Mouse (Mus musculus): ENCODE data around the gene Zfp410. TPM values are rescaled to one million over a fixed set of nuclear protein-coding genes. Genes with fewer than 3 reads are reported as not detected.
A peak's percentile ranks its signal among the peaks of the same experiment; 100 is the strongest.

Gene Zfp410
- polyA plus RNA-seq, 1 experiment from 2014 or later: 64.3 TPM

DNA sequence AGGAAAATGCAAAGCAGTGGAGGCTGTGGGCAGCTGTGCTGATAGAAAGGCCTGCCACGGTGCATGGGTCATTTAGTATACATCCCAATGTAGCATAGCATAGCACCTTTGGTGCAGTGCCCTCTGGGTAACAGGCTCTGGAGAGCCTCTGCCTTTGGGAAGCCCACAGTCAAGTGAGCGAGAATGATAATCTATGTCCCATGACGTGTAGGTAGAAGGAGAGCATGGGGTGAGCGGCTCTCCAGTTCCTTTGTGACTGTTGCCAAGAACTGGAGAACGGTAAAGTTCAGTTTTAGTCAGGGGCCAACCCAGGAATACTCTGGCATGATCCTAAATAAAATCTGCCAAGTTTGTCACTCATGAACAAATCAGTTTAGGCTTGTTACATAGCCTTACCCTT, 55.0 kb downstream of the Zfp410 start:
- no peak overlapping the region for H3K4me2 ChIP-seq (ENCODE audit: low read length)
- H3K9ac ChIP-seq (ENCODE audit: low read depth, low read length): no peak overlapping the region
- ATAC-seq: no peak
- H3K4me1 ChIP-seq (ENCODE audit: control insufficient read depth, insufficient read depth, low read depth, low read length): no peaks in the 10 kb centered on the region
- H3K27me3 ChIP-seq (replicated peaks; ENCODE audit: control insufficient read depth, insufficient read depth, low read length): no peaks in the 10 kb centered on the region
- H3K36me3 ChIP-seq (ENCODE audit: control insufficient read depth, insufficient read depth, low read length): peaks cover 52% of the 10 kb centered on the region
- H3K4me3 ChIP-seq (ENCODE audit: low read length): no peak overlapping the region
- no peak overlapping the region for H3K27ac ChIP-seq (ENCODE audit: low read depth, low read length)
- 94% methylated on average over 5 of the region's 5 CpGs for WGBS
- no peaks in the 10 kb centered on the region for H3K9me3 ChIP-seq (ENCODE audit: control insufficient read depth, low read length)

DNA sequence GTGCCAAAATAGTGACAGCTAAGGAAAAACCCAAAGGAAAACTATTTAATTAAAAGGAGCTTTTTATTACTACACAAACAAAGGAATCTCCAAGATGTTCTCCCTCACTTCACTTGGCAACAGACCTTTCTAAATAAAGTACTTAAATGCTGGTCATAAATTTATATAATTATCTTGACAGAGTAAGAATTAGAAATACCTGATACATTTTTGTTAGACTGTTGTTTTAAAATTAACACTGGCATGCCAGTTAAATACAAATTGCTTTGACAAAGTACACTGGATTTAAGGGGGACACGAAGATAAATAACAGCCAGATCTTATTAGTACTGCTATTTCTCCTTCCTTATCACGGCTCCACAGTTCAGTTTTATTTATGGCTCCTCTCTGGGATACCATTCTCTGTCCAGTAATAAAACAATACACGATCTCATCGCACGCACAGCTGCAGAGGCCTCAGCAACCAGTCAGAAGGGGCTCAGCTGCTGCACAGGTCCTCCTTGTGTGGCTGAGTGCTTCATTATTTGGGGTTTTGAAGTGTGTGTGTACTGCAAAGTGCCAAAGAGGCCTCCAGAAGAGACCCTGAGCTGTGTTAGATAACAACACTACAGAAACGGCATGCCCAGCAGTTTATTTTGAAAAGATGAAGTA, 57.3 kb downstream of the Zfp410 start:
- Histone ChIP-seq H3K27me3 (replicated peaks; ENCODE audit: control insufficient read depth, insufficient read depth, low read length) (no peaks in the 10 kb centered on the region), H3K4me2 (ENCODE audit: low read length) (no peak overlapping the region), H3K27ac (ENCODE audit: low read depth, low read length) (no peak overlapping the region), H3K9ac (ENCODE audit: low read depth, low read length) (no peak overlapping the region), H3K9me3 (ENCODE audit: control insufficient read depth, low read length) (no peaks in the 10 kb centered on the region), H3K4me3 (ENCODE audit: low read length) (no peak overlapping the region), H3K36me3 (ENCODE audit: control insufficient read depth, insufficient read depth, low read length) (peaks cover 40% of the 10 kb centered on the region), H3K4me1 (ENCODE audit: control insufficient read depth, insufficient read depth, low read depth, low read length) (no peaks in the 10 kb centered on the region)
- no peak for ATAC-seq
- WGBS: 78% methylated on average over 6 of the region's 6 CpGs

DNA sequence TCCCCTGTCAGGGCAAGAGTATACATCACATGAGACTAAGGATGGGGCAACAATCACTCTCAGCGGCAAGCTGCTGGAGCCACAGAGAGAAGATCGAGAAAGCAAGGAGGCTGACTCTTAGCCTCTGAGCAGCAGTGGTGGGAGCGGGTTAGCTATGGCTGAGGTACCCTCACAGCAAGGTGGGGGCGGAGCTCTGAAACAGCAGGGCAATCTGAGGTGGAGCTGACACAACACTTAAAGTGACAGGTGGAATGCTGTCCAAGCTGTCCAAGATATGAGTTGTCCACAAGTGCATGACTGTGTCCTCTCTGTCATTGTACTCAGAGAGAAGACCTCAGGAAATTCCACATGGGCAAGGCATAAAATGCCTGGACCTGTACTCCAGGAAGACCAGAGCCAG, 65.7 kb downstream of the Zfp410 start:
- H3K27ac ChIP-seq (ENCODE audit: low read depth, low read length): no peak overlapping the region
- no peaks in the 10 kb centered on the region for H3K27me3 ChIP-seq (replicated peaks; ENCODE audit: control insufficient read depth, insufficient read depth, low read length)
- WGBS: 86% methylated on average over 4 of the region's 4 CpGs
- H3K9me3 ChIP-seq (ENCODE audit: control insufficient read depth, low read length): no peaks in the 10 kb centered on the region
- no peak for ATAC-seq
- H3K9ac ChIP-seq (ENCODE audit: low read depth, low read length): no peak overlapping the region
- no peaks in the 10 kb centered on the region for H3K4me1 ChIP-seq (ENCODE audit: control insufficient read depth, insufficient read depth, low read depth, low read length)
- no peak overlapping the region for H3K4me3 ChIP-seq (ENCODE audit: low read length)
- no peak overlapping the region for H3K4me2 ChIP-seq (ENCODE audit: low read length)
- H3K36me3 ChIP-seq (ENCODE audit: control insufficient read depth, insufficient read depth, low read length): peaks cover 2% of the 10 kb centered on the region; the same call in 1 of the 2 replicates

DNA sequence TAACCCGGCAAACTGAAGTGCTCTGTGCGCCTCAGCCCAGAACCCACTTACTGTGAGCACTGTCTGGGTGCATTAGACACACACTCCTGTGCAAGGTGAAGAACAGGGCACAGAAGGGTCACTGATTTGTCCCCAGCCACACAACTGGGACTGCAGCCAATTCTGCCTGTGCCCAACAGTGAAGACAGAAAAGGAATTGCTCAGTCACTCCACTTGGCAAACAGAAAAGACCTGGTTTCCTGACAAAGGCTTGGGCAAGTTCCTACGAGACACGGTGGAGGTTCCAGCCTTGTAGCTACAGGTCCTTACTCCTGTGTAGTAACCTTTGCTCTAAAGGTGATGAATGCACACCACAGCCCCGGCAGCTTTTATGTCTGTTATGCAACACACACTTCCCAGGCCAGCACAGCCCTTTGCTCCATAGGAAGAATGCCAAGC, 68.0 kb downstream of the Zfp410 start:
- no peak overlapping the region for H3K27ac ChIP-seq (ENCODE audit: low read depth, low read length)
- H3K36me3 ChIP-seq (ENCODE audit: control insufficient read depth, insufficient read depth, low read length): no peaks in the 10 kb centered on the region; the same call in none of the 2 replicates
- 57% methylated on average over 5 of the region's 5 CpGs for WGBS
- no peak overlapping the region for H3K4me2 ChIP-seq (ENCODE audit: low read length)
- H3K4me1 ChIP-seq (ENCODE audit: control insufficient read depth, insufficient read depth, low read depth, low read length): no peaks in the 10 kb centered on the region
- no peak overlapping the region for H3K4me3 ChIP-seq (ENCODE audit: low read length)
- H3K27me3 ChIP-seq (replicated peaks; ENCODE audit: control insufficient read depth, insufficient read depth, low read length): no peaks in the 10 kb centered on the region
- H3K9me3 ChIP-seq (ENCODE audit: control insufficient read depth, low read length): no peaks in the 10 kb centered on the region
- ATAC-seq: 0 out of 2 replicates have a peak, but pooled peaks have one; percentile 40
- H3K9ac ChIP-seq (ENCODE audit: low read depth, low read length): no peak overlapping the region

DNA sequence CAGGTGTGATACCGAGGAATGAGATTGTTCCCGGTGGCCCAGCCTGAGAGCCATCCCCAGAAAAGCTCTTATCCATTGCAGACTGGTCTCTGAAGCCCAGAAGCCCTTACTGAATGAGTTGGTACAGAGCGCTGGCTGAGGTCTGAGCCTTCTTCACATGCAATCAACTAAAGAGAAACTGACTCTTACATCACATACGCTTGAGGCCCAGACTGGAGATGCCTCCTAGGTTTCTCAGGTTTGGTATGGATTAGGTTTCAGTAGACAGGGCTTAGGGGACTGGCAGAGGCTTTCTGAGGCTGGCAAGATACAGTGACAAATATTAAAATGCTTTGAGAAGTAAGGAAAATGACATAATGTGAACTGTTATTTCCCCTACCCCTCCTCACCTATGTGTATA, 68.8 kb downstream of the Zfp410 start:
- Histone ChIP-seq H3K27me3 (replicated peaks; ENCODE audit: control insufficient read depth, insufficient read depth, low read length) (no peaks in the 10 kb centered on the region), H3K4me3 (ENCODE audit: low read length) (no peak overlapping the region), H3K4me2 (ENCODE audit: low read length) (no peak overlapping the region), H3K27ac (ENCODE audit: low read depth, low read length) (no peak overlapping the region), H3K9me3 (ENCODE audit: control insufficient read depth, low read length) (no peaks in the 10 kb centered on the region), H3K4me1 (ENCODE audit: control insufficient read depth, insufficient read depth, low read depth, low read length) (no peaks in the 10 kb centered on the region), H3K36me3 (ENCODE audit: control insufficient read depth, insufficient read depth, low read length) (no peaks in the 10 kb centered on the region; the same call in none of the 2 replicates), H3K9ac (ENCODE audit: low read depth, low read length) (no peak overlapping the region)
- no peak for ATAC-seq
- WGBS: 98% methylated on average over 4 of the region's 4 CpGs

DNA sequence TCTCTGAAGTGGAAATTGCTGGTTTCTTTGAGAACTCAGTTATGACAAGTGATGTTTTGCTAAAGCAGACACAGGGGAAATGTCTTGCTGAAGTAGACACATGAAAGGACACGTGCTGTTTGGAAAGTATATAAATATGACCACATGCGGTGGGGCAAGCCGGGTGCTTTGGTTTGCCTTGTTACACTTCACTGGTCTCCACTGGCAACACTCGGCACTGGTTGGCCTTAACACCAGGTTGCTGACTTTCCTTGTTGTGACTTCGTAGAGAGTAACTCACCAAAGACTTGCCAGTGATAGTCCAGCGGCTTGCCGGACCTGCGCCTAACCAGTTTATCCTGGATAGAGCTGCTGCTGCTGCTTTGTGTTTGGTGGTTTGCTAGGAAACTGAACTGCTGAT, 71.4 kb downstream of the Zfp410 start:
- H3K4me3 ChIP-seq (ENCODE audit: low read length): no peak overlapping the region
- 76% methylated on average over 8 of the region's 8 CpGs for WGBS
- H3K27me3 ChIP-seq (replicated peaks; ENCODE audit: control insufficient read depth, insufficient read depth, low read length): no peaks in the 10 kb centered on the region
- H3K36me3 ChIP-seq (ENCODE audit: control insufficient read depth, insufficient read depth, low read length): no peaks in the 10 kb centered on the region; the same call in none of the 2 replicates
- no peaks in the 10 kb centered on the region for H3K9me3 ChIP-seq (ENCODE audit: control insufficient read depth, low read length)
- H3K4me2 ChIP-seq (ENCODE audit: low read length): no peak overlapping the region
- no peaks in the 10 kb centered on the region for H3K4me1 ChIP-seq (ENCODE audit: control insufficient read depth, insufficient read depth, low read depth, low read length)
- H3K27ac ChIP-seq (ENCODE audit: low read depth, low read length): no peak overlapping the region
- H3K9ac ChIP-seq (ENCODE audit: low read depth, low read length): no peak overlapping the region
- ATAC-seq: no peak

DNA sequence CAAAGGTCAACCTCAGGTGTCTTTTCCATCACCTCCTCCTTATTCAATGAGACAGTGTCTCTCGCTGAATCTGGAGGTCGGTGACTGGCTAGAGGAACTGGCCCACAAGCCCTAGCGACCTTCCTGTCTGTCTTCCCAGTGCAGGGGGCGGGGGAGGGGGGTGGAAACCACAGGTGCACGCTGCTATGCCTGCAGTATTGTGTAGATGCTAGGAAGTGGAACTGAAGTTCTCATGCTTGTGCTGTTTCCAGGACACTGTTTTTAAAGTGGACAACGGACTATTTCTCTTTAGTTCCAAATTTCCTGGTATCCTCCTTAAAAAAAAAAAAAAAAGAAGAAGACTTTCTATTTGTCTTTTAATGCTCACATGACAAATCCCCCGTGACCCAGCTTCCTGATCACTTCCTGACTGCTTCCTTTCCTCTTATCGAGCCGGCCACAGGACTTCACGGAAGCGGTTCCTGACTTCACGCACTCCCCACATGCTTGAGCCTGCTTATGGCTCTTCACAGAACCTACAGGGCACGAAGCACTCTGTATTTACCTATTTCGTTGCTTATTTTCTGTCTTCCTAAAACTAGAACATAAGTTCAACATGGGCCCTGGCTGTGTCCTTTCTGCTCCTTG, 72.2 kb downstream of the Zfp410 start:
- Histone ChIP-seq H3K36me3 (ENCODE audit: control insufficient read depth, insufficient read depth, low read length) (no peaks in the 10 kb centered on the region; the same call in none of the 2 replicates), H3K4me1 (ENCODE audit: control insufficient read depth, insufficient read depth, low read depth, low read length) (no peaks in the 10 kb centered on the region), H3K9me3 (ENCODE audit: control insufficient read depth, low read length) (no peaks in the 10 kb centered on the region), H3K9ac (ENCODE audit: low read depth, low read length) (no peak overlapping the region), H3K27me3 (replicated peaks; ENCODE audit: control insufficient read depth, insufficient read depth, low read length) (no peaks in the 10 kb centered on the region), H3K27ac (ENCODE audit: low read depth, low read length) (no peak overlapping the region), H3K4me2 (ENCODE audit: low read length) (no peak overlapping the region), H3K4me3 (ENCODE audit: low read length) (no peak overlapping the region)
- WGBS: 78% methylated on average over 14 of the region's 14 CpGs
- no peak for ATAC-seq

DNA sequence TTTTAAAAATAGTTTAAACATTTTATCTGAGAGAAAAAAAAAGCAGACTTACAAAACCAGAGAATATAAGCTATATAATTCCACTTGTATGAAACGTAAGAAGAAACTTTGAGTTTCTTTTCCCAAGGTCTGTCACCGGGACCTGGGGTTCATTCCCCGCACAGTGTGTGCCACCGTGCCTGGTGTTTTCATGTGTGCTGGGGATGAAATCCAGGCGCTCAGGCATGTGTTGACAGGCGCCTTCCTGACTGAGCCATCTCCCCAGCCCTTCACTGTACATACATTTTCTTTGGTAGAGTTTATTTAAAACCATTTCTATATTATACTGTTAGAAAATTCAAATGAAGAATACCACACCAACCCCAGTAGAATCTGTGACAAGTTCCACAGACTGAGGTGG, 73.7 kb downstream of the Zfp410 start:
- H3K4me2 ChIP-seq (ENCODE audit: low read length): no peak overlapping the region
- 88% methylated on average over 6 of the region's 6 CpGs for WGBS
- H3K9ac ChIP-seq (ENCODE audit: low read depth, low read length): no peak overlapping the region
- no peak overlapping the region for H3K4me3 ChIP-seq (ENCODE audit: low read length)
- no peaks in the 10 kb centered on the region; the same call in 1 of the 2 replicates for H3K36me3 ChIP-seq (ENCODE audit: control insufficient read depth, insufficient read depth, low read length)
- ATAC-seq: no peak
- no peaks in the 10 kb centered on the region for H3K9me3 ChIP-seq (ENCODE audit: control insufficient read depth, low read length)
- no peaks in the 10 kb centered on the region for H3K4me1 ChIP-seq (ENCODE audit: control insufficient read depth, insufficient read depth, low read depth, low read length)
- no peak overlapping the region for H3K27ac ChIP-seq (ENCODE audit: low read depth, low read length)
- H3K27me3 ChIP-seq (replicated peaks; ENCODE audit: control insufficient read depth, insufficient read depth, low read length): no peaks in the 10 kb centered on the region

DNA sequence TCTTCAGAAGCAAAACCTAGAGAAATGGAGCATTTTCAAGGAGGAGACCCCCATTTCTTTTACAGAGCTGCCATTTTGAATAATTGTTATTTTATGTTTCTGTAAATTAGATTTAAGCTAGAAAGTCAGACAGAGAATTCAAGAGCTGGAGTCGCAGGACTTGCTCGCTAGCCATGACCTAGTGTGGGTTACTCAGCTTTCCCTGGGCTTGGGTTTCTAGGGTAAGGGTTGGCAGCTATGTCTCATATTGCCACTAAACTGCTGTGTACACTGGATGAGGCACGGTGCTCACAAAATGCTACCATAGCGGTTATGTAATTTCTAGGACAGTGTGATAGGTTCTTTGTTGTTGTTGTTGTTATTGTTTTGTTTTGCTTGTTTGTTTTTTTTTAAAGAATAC, 76.0 kb downstream of the Zfp410 start:
- H3K4me3 ChIP-seq (ENCODE audit: low read length): no peak overlapping the region
- 96% methylated on average over 4 of the region's 4 CpGs for WGBS
- no peaks in the 10 kb centered on the region for H3K4me1 ChIP-seq (ENCODE audit: control insufficient read depth, insufficient read depth, low read depth, low read length)
- no peak for ATAC-seq
- no peak overlapping the region for H3K9ac ChIP-seq (ENCODE audit: low read depth, low read length)
- H3K27me3 ChIP-seq (replicated peaks; ENCODE audit: control insufficient read depth, insufficient read depth, low read length): no peaks in the 10 kb centered on the region
- H3K9me3 ChIP-seq (ENCODE audit: control insufficient read depth, low read length): no peaks in the 10 kb centered on the region
- no peaks in the 10 kb centered on the region; the same call in 1 of the 2 replicates for H3K36me3 ChIP-seq (ENCODE audit: control insufficient read depth, insufficient read depth, low read length)
- H3K4me2 ChIP-seq (ENCODE audit: low read length): no peak overlapping the region
- no peak overlapping the region for H3K27ac ChIP-seq (ENCODE audit: low read depth, low read length)

Data from hindbrain, embryonic 16.5 days (tissue).